Mouse (Mus musculus): Measurements from ENCODE around the gene Ncoa5. TPM values are rescaled to one million over a fixed set of nuclear protein-coding genes. Genes with fewer than 3 reads are reported as not detected.

The Ncoa5 gene
- 31.3 and 34.4 TPM in 2 replicates for polyA plus RNA-seq (2012; rRNA removed)

- peak; percentile 99 for DNase-seq
- WGBS, result under 1% methylated on average over 84 of the region's 111 CpGs
- Histone ChIP-seq H3K4me1 (ENCODE audit: control insufficient read depth, insufficient read depth, low read length) (peaks cover 8% of the 10 kb centered on the region; the same call in 1 of the 2 replicates), H3K27ac (ENCODE audit: insufficient read depth, low read depth, low read length) (peak within 1 kb of the TSS; percentile 88), H3K27me3 (replicated peaks; ENCODE audit: control insufficient read depth, insufficient read depth, low read length) (no peaks in the 10 kb centered on the region), H3K36me3 (ENCODE audit: control insufficient read depth, insufficient read depth, low read length) (no peaks in the 10 kb centered on the region), H3K4me3 (ENCODE audit: insufficient read depth, low read depth, low read length) (peak within 1 kb of the TSS; percentile 94)
- TF ChIP-seq CTCF (conservative IDR thresholded peaks at IDR 0.05; ENCODE audit: insufficient read depth, insufficient read length, low read depth, low read length) (peak; percentile 24; the same call in 1 of the 2 replicates), POLR2A (IDR thresholded peaks at IDR 0.05; ENCODE audit: low read depth, low read length) (no peak)
Observed at GRCm38 (mm10) chr2:165034131-165035057, at the start of gene Ncoa5. Gene Ncoa5 (minus strand): TSS chr2:165034867.

- Histone ChIP-seq H3K27me3 (replicated peaks; ENCODE audit: control insufficient read depth, insufficient read depth, low read length) (no peaks in the 10 kb centered on the region), H3K4me3 (ENCODE audit: insufficient read depth, low read depth, low read length) (no peak overlapping the region), H3K36me3 (ENCODE audit: control insufficient read depth, insufficient read depth, low read length) (no peaks in the 10 kb centered on the region), H3K27ac (ENCODE audit: insufficient read depth, low read depth, low read length) (no peak overlapping the region), H3K4me1 (ENCODE audit: control insufficient read depth, insufficient read depth, low read length) (no peaks in the 10 kb centered on the region)
- no peak for TF ChIP-seq CTCF (conservative IDR thresholded peaks at IDR 0.05; ENCODE audit: insufficient read depth, insufficient read length, low read depth, low read length)
- TF ChIP-seq POLR2A (IDR thresholded peaks at IDR 0.05; ENCODE audit: low read depth, low read length), result no peak
- DNase-seq, result no peak
- WGBS, result 38% methylated on average over 7 of the region's 7 CpGs
Observed at GRCm38 (mm10) chr2:165081257-165081656, 46.6 kb upstream of the Ncoa5 start.

GRCm38 (mm10) chr2:165080657-165081056 lies 46.0 kb upstream of the Ncoa5 start:
- no peak for DNase-seq
- H3K27me3 ChIP-seq (replicated peaks; ENCODE audit: control insufficient read depth, insufficient read depth, low read length), result no peaks in the 10 kb centered on the region
- no peak overlapping the region for H3K27ac ChIP-seq (ENCODE audit: insufficient read depth, low read depth, low read length)
- 32% methylated on average over 9 of the region's 9 CpGs for WGBS
- no peaks in the 10 kb centered on the region for H3K4me1 ChIP-seq (ENCODE audit: control insufficient read depth, insufficient read depth, low read length)
- no peak overlapping the region for H3K4me3 ChIP-seq (ENCODE audit: insufficient read depth, low read depth, low read length)
- no peaks in the 10 kb centered on the region for H3K36me3 ChIP-seq (ENCODE audit: control insufficient read depth, insufficient read depth, low read length)
- TF ChIP-seq CTCF (conservative IDR thresholded peaks at IDR 0.05; ENCODE audit: insufficient read depth, insufficient read length, low read depth, low read length), result no peak
- TF ChIP-seq POLR2A (IDR thresholded peaks at IDR 0.05; ENCODE audit: low read depth, low read length), result no peak

GRCm38 (mm10) chr2:165078605-165079004 lies 43.9 kb upstream of the Ncoa5 start:
- H3K27me3 ChIP-seq (replicated peaks; ENCODE audit: control insufficient read depth, insufficient read depth, low read length), result no peaks in the 10 kb centered on the region
- H3K4me3 ChIP-seq (ENCODE audit: insufficient read depth, low read depth, low read length), result no peak overlapping the region
- TF ChIP-seq CTCF (conservative IDR thresholded peaks at IDR 0.05; ENCODE audit: insufficient read depth, insufficient read length, low read depth, low read length) (no peak), POLR2A (IDR thresholded peaks at IDR 0.05; ENCODE audit: low read depth, low read length) (no peak)
- H3K27ac ChIP-seq (ENCODE audit: insufficient read depth, low read depth, low read length), result no peak overlapping the region
- 17% methylated on average over 10 of the region's 10 CpGs for WGBS
- no peak for DNase-seq
- H3K4me1 ChIP-seq (ENCODE audit: control insufficient read depth, insufficient read depth, low read length), result no peaks in the 10 kb centered on the region
- H3K36me3 ChIP-seq (ENCODE audit: control insufficient read depth, insufficient read depth, low read length), result no peaks in the 10 kb centered on the region

- Histone ChIP-seq H3K27ac (ENCODE audit: insufficient read depth, low read depth, low read length) (no peak overlapping the region), H3K36me3 (ENCODE audit: control insufficient read depth, insufficient read depth, low read length) (no peaks in the 10 kb centered on the region), H3K4me3 (ENCODE audit: insufficient read depth, low read depth, low read length) (no peak overlapping the region), H3K4me1 (ENCODE audit: control insufficient read depth, insufficient read depth, low read length) (no peaks in the 10 kb centered on the region), H3K27me3 (replicated peaks; ENCODE audit: control insufficient read depth, insufficient read depth, low read length) (no peaks in the 10 kb centered on the region)
- TF ChIP-seq POLR2A (IDR thresholded peaks at IDR 0.05; ENCODE audit: low read depth, low read length), result no peak
- TF ChIP-seq CTCF (conservative IDR thresholded peaks at IDR 0.05; ENCODE audit: insufficient read depth, insufficient read length, low read depth, low read length), result no peak
- no peak for DNase-seq
- 59% methylated on average over 8 of the region's 8 CpGs for WGBS
Observed at GRCm38 (mm10) chr2:165078045-165078444, 43.4 kb upstream of the Ncoa5 start.

- Histone ChIP-seq H3K36me3 (ENCODE audit: control insufficient read depth, insufficient read depth, low read length) (no peaks in the 10 kb centered on the region), H3K27me3 (replicated peaks; ENCODE audit: control insufficient read depth, insufficient read depth, low read length) (no peaks in the 10 kb centered on the region), H3K27ac (ENCODE audit: insufficient read depth, low read depth, low read length) (no peak overlapping the region), H3K4me1 (ENCODE audit: control insufficient read depth, insufficient read depth, low read length) (no peaks in the 10 kb centered on the region), H3K4me3 (ENCODE audit: insufficient read depth, low read depth, low read length) (no peak overlapping the region)
- DNase-seq, result no peak
- no peak for TF ChIP-seq POLR2A (IDR thresholded peaks at IDR 0.05; ENCODE audit: low read depth, low read length)
- no peak for TF ChIP-seq CTCF (conservative IDR thresholded peaks at IDR 0.05; ENCODE audit: insufficient read depth, insufficient read length, low read depth, low read length)
- WGBS, result 8% methylated on average over 9 of the region's 9 CpGs
Observed at GRCm38 (mm10) chr2:165077055-165077454, 42.4 kb upstream of the Ncoa5 start.

- Histone ChIP-seq H3K4me1 (ENCODE audit: control insufficient read depth, insufficient read depth, low read length) (no peaks in the 10 kb centered on the region), H3K27me3 (replicated peaks; ENCODE audit: control insufficient read depth, insufficient read depth, low read length) (no peaks in the 10 kb centered on the region), H3K4me3 (ENCODE audit: insufficient read depth, low read depth, low read length) (no peak overlapping the region), H3K36me3 (ENCODE audit: control insufficient read depth, insufficient read depth, low read length) (no peaks in the 10 kb centered on the region), H3K27ac (ENCODE audit: insufficient read depth, low read depth, low read length) (no peak overlapping the region)
- TF ChIP-seq CTCF (conservative IDR thresholded peaks at IDR 0.05; ENCODE audit: insufficient read depth, insufficient read length, low read depth, low read length) (peak; percentile 99; the same call in 1 of the 2 replicates), POLR2A (IDR thresholded peaks at IDR 0.05; ENCODE audit: low read depth, low read length) (no peak)
- DNase-seq, result peak; percentile 78
- WGBS, result 44% methylated on average over 2 of the region's 2 CpGs
Observed at GRCm38 (mm10) chr2:165074937-165075336, 40.3 kb upstream of the Ncoa5 start.
